Mouse (Mus musculus): ENCODE data around the gene Pef1. TPM values are rescaled to one million over a fixed set of nuclear protein-coding genes. Genes with fewer than 3 reads are reported as not detected.

Pef1 gene
- polyA plus RNA-seq, 1 experiment from 2014 or later, result 72.0 TPM

DNA sequence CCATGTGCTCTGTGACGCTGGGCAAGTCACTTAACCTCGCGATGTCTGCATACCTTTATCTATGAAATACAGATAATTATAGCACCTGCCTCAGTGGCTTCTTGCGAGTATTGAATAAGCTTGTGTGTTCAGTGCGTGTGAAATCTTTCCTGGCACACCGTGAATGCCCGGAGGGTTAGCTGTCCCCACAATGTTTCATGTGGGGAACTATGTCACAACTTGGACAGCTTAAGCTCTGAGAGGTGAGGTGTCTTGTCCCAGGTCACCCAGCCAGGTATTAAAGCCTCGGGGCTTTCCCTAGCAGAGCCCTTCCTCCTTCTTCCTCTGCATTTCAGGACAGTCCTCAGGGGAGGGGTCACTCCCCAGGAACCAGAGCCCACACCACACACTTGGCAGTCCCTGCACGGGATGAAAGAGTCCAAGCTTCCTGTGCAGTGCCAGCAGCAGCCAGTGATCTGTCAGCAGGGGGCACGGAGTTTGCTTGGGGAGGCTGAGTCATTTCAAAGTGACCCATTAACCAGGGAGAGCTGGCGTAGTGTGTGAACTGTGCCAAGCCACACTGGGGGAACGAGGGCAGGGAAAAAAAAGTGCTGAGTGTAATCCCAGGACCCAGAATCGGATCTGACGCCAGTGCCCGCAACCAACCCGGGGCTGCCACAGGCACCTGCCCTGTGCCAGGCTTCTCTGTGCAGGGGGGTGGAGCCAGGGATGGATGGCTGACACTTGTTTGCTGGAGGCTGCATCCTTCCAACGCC lies 27.4 kb upstream of the Pef1 start:
- WGBS, result 68% methylated on average over 17 of the region's 17 CpGs

DNA sequence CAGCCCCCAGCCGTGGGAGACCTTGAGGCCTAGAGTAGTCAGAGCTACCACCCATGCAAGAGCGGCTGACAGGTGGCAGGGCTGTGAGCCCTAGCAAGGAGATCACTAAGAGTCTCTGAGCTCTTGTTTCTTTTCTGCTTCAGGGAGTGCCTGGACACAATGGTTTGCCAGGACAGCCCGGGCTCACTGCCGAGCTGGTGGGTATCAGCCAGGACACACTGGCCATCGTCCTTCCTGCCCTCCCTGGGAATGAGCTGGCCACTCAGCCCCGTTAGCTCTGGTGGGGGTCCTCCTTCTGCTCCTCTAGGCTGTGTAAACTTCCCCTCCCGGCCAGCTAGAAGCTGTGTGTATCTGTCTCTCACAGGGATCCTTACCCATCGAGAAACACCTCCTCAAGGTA lies 25.5 kb upstream of the Pef1 start:
- Histone ChIP-seq H3K27me3 (peaks cover 21% of the 10 kb centered on the region; the same call in 1 of the 2 replicates), H3K27ac (no peak overlapping the region), H3K4me2 (replicated peaks) (no peak overlapping the region), H3K4me1 (replicated peaks) (peaks cover 31% of the 10 kb centered on the region), H3K9ac (replicated peaks) (no peak overlapping the region), H3K4me3 (replicated peaks) (no peak overlapping the region), H3K9me3 (no peaks in the 10 kb centered on the region), H3K36me3 (no peaks in the 10 kb centered on the region)
- no peak for ATAC-seq
- 45% methylated on average over 8 of the region's 8 CpGs for WGBS

More for the DNA sequence above, 27.4 kb upstream of the Pef1 start:
- Histone ChIP-seq H3K27me3 (peaks cover 21% of the 10 kb centered on the region; the same call in 1 of the 2 replicates), H3K27ac (no peak overlapping the region), H3K4me2 (replicated peaks) (no peak overlapping the region), H3K4me3 (replicated peaks) (no peak overlapping the region), H3K4me1 (replicated peaks) (peaks cover 24% of the 10 kb centered on the region), H3K36me3 (no peaks in the 10 kb centered on the region), H3K9me3 (no peaks in the 10 kb centered on the region), H3K9ac (replicated peaks) (no peak overlapping the region)
- ATAC-seq, result no peak

DNA sequence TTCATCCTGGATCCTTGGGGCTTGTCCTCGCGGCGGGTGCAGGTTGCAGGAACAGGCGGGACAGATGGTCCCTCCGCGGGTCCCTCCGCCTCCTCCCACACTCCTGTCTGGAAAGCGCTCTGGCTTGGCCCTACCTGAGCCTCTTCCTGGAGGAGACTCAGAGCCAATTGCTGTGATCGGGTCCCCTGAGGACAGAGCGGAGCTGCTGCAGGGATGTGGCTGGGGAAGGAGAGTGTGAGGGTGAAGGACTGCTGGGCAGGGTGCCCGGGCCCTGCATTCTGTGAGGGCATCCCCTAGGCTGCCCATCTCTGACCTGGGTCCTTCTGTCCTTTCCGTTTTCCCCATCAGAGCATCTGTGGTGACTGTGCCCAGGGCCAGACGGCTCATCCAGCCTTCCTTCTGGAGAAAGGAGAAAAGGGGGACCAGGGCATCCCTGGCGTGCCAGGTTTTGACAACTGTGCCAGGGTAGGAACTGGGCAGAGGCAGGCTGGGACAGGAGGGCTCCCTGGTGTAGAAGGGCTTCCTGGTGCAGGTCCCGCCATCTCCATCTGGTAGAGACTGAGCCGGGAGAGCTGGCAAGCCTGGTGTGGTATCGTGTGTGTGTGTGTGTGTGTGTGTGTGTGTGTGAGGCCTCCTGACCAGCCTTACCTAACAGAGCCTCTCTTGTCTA lies 23.4 kb upstream of the Pef1 start:
- no peak overlapping the region for H3K27ac ChIP-seq
- peaks cover 37% of the 10 kb centered on the region for H3K4me1 ChIP-seq (replicated peaks)

DNA sequence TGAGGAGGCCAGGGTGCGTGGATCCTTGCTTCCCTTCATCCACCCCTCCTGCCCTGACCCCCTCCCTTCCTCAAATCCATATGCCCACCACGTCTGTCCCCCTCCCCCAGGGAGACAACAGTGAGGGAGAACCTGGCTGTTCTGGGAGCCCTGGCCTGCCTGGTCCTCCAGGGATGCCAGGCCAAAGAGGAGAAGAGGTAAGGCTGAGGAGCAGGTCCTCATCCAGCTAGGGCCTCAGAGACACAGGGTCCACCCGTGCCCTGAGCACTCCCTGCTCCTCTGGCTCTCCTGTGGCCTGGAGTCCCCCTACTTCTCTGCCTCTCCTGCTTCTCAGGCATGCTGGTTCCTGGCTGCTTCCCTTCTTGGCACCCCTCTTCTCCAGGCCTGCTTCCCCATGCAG lies 22.8 kb upstream of the Pef1 start:
- H3K4me1 ChIP-seq (replicated peaks), result peaks cover 42% of the 10 kb centered on the region
- H3K27ac ChIP-seq, result no peak overlapping the region
- no peak overlapping the region for H3K9ac ChIP-seq (replicated peaks)
- no peak overlapping the region for H3K4me2 ChIP-seq (replicated peaks)
- no peak for ATAC-seq
- H3K36me3 ChIP-seq, result no peaks in the 10 kb centered on the region
- WGBS, result 67% methylated on average over 3 of the region's 3 CpGs
- no peaks in the 10 kb centered on the region for H3K9me3 ChIP-seq
- peaks cover 21% of the 10 kb centered on the region for H3K27me3 ChIP-seq
- no peak overlapping the region for H3K4me3 ChIP-seq (replicated peaks)

More for the DNA sequence above, 23.4 kb upstream of the Pef1 start:
- no peaks in the 10 kb centered on the region for H3K9me3 ChIP-seq
- H3K4me2 ChIP-seq (replicated peaks), result no peak overlapping the region
- 60% methylated on average over 17 of the region's 17 CpGs for WGBS
- no peak for ATAC-seq
- H3K27me3 ChIP-seq, result peaks cover 21% of the 10 kb centered on the region
- H3K36me3 ChIP-seq, result no peaks in the 10 kb centered on the region
- H3K4me3 ChIP-seq (replicated peaks), result no peak overlapping the region
- no peak overlapping the region for H3K9ac ChIP-seq (replicated peaks)

DNA sequence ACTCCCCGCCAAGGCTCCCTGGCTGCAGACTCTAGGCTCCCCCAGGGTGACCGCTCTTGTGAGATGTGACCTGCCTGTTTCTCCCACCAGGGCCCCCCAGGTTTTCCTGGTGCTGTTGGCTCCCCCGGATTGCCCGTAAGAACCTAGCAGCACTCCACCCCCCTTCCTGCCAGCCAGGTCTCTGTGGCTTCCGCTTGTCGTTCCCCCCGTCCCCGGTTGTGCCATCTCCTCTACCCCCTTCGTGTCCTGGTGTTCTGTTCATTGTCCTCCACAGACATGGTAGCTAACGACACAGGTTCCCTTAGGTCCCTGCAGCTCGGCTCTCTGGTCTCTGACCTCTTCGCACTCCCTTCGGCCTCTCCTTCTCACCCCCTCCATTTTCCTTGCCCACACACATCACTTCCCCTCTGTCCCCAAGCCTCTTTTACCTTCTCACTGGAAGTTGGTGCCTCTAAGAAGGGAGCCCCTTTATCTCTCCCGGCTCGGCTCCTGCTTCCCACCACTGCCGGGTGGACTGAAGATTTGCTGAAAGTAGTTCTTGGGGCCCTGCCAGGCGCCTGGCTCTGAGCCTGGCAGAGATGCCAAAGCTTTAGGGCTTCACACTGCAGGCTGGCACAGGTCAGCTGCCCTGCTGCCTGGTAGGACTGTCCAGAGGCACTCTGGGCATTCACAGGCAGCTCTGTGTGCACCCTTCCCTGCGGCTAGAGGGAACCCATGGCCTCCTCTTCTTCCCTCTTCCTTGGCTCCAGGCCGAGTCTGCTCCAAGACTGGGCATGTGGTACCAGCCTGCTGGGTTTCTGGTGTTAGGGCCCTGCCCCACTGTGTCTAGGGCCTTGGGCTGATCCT lies 20.8 kb upstream of the Pef1 start:
- H3K27ac ChIP-seq, result no peak overlapping the region

DNA sequence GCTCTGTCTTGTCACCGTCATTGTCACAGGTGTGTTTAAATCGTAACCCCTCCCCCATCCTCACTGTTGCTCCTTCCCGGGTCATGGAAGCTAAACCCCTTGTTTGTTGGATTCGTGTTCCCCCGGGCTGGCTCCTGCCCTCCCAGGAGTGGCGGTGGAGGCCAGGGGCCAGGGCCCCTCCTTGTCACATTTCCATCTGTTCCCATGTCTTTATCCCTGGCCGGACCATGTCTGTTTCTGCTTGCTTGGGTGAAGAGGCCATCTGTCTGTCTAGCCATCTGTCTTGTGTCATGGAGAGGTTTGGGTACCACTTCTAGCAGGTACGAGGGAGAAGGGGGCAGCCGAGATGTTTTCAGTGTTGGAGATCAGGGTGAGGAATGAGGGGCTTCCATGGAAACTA lies 20.1 kb upstream of the Pef1 start:
- ATAC-seq, result no peak
- H3K9ac ChIP-seq (replicated peaks), result 0 out of 2 replicates have a peak overlapping the region, but pooled peaks have one; percentile 8
- no peaks in the 10 kb centered on the region for H3K9me3 ChIP-seq
- no peak overlapping the region for H3K4me2 ChIP-seq (replicated peaks)
- WGBS, result 51% methylated on average over 9 of the region's 9 CpGs
- H3K36me3 ChIP-seq, result no peaks in the 10 kb centered on the region
- H3K27ac ChIP-seq, result no peak overlapping the region
- H3K4me3 ChIP-seq (replicated peaks), result no peak overlapping the region
- H3K27me3 ChIP-seq, result peaks cover 12% of the 10 kb centered on the region
- peaks cover 34% of the 10 kb centered on the region for H3K4me1 ChIP-seq (replicated peaks)

More for the DNA sequence above, 20.8 kb upstream of the Pef1 start:
- ATAC-seq, result peak; percentile 32
- H3K27me3 ChIP-seq, result peaks cover 17% of the 10 kb centered on the region
- H3K4me3 ChIP-seq (replicated peaks), result no peak overlapping the region
- H3K4me2 ChIP-seq (replicated peaks), result no peak overlapping the region
- no peak overlapping the region for H3K9ac ChIP-seq (replicated peaks)
- H3K4me1 ChIP-seq (replicated peaks), result peaks cover 36% of the 10 kb centered on the region
- H3K36me3 ChIP-seq, result no peaks in the 10 kb centered on the region
- WGBS, result 78% methylated on average over 19 of the region's 19 CpGs
- H3K9me3 ChIP-seq, result no peaks in the 10 kb centered on the region

DNA sequence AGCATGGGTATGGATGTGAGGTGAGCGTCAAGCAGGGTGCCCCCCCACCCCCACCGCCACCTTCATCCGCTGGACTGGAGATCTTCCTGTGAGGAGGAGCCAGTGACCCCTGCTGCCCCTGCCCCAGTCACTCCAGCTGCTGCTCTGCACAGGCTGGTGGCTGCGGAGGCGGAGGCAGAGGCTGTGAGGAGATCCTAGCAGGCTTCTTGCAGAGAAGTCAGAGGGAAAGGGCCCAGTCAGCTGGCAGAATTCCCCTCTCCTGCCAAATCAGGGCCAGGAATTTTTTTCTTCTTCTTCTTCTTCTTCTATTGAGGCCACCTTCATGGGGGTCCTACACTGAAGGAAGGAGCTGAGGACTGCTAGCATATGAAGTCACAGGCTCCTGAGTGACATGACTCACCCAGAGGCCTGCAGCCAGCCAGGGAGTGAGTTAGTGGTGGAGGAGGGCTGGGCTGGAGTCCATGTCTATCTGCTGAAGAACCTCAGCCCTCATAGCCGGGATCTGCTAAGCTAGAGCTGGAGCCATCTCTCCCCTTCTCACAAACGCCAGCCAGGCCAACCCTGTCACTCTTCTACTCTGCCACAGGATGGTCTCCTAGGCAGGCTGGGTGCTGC lies 17.9 kb upstream of the Pef1 start:
- Histone ChIP-seq H3K4me1 (replicated peaks) (peaks cover 27% of the 10 kb centered on the region), H3K4me3 (replicated peaks) (no peak overlapping the region), H3K9ac (replicated peaks) (no peak overlapping the region), H3K27me3 (peaks cover 17% of the 10 kb centered on the region), H3K27ac (no peak overlapping the region), H3K9me3 (no peaks in the 10 kb centered on the region), H3K4me2 (replicated peaks) (no peak overlapping the region), H3K36me3 (no peaks in the 10 kb centered on the region)
- WGBS, result 35% methylated on average over 7 of the region's 7 CpGs
- ATAC-seq, result no peak

DNA sequence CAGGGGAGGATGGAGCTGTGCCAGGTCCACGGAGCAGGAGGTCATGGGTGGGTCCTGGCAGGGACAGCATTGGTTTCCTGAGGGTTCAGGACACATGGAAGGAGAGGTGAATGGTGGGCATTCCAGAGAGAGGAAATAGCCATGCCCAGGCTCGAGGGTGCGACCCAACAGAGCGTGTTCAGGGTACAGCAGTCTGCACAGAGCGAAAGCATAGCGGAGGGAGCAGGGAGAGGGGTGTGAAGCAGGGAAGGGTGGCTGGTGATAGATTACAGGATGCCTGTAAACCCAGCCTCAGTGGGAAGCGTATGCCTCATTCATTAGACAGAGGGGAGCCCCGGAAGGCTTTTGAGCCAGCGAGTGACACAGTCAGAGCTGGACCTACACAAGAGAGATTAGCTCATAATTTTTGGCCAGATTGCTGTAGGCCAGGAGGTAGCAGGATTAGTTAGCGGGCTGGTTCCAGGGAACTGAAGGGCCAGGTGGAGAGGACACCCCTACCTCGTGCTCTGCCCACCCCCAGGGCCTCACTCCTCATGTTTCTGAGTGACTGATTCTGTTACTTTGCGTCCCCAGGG lies 17.0 kb upstream of the Pef1 start:
- no peak overlapping the region for H3K9ac ChIP-seq (replicated peaks)
- WGBS, result 68% methylated on average over 12 of the region's 12 CpGs
- H3K4me3 ChIP-seq (replicated peaks), result no peak overlapping the region
- no peak for ATAC-seq
- peaks cover 27% of the 10 kb centered on the region for H3K4me1 ChIP-seq (replicated peaks)
- H3K4me2 ChIP-seq (replicated peaks), result no peak overlapping the region
- H3K27ac ChIP-seq, result no peak overlapping the region
- H3K9me3 ChIP-seq, result no peaks in the 10 kb centered on the region
- H3K27me3 ChIP-seq, result peaks cover 20% of the 10 kb centered on the region
- no peaks in the 10 kb centered on the region for H3K36me3 ChIP-seq

DNA sequence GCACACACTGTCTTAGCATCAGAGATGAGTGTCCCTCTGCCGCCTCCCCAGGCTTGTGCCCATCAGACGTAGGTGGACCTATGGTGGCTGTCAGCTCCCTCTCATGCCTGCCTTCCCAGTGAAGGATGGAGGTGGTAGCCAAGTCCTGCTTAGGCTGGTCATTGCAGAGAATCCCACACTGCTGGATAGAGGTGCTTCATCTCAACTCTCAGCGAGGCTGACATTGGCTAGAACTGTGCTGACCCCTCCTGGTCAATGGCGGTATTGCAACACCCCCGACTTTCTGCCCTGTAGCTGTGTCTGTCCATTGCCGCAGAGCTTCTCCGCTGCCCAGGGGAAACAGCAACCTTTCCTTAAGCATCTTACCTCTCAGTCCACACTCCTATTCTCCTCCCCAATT lies 15.1 kb upstream of the Pef1 start:
- H3K4me2 ChIP-seq (replicated peaks), result no peak overlapping the region
- no peak overlapping the region for H3K27ac ChIP-seq
- ATAC-seq, result peak; percentile 79
- 11% methylated on average over 7 of the region's 7 CpGs for WGBS
- no peak overlapping the region for H3K9ac ChIP-seq (replicated peaks)
- H3K36me3 ChIP-seq, result no peaks in the 10 kb centered on the region
- H3K9me3 ChIP-seq, result no peaks in the 10 kb centered on the region
- no peak overlapping the region for H3K4me3 ChIP-seq (replicated peaks)
- H3K4me1 ChIP-seq (replicated peaks), result peaks cover 16% of the 10 kb centered on the region
- peaks cover 27% of the 10 kb centered on the region for H3K27me3 ChIP-seq

DNA sequence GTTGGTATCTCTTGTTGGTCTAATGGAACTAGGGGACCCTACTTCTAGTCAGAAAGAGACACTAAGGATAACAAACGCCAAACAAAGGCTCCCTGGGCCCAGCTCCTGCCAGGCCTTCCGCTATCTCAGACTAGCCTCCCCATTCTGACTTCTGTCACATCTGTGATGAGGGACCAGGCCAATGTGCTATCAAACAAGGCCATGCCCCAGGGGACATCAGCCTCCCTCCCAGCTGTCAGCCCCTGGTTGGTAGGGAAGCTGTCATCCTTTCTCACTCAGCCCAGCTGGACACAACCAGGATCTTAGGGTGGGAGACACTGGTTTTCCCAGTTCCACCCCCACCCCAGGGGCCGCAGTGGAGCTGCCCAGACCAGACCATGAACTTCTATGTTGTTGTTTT lies 7.2 kb upstream of the Pef1 start:
- Histone ChIP-seq H3K4me1 (replicated peaks) (peaks cover 25% of the 10 kb centered on the region), H3K4me3 (replicated peaks) (no peak overlapping the region), H3K36me3 (no peaks in the 10 kb centered on the region), H3K27me3 (peaks cover 14% of the 10 kb centered on the region; the same call in 1 of the 2 replicates), H3K9ac (replicated peaks) (no peak overlapping the region), H3K9me3 (no peaks in the 10 kb centered on the region), H3K27ac (no peak overlapping the region), H3K4me2 (replicated peaks) (no peak overlapping the region)
- 29% methylated on average over 3 of the region's 3 CpGs for WGBS
- no peak for ATAC-seq

DNA sequence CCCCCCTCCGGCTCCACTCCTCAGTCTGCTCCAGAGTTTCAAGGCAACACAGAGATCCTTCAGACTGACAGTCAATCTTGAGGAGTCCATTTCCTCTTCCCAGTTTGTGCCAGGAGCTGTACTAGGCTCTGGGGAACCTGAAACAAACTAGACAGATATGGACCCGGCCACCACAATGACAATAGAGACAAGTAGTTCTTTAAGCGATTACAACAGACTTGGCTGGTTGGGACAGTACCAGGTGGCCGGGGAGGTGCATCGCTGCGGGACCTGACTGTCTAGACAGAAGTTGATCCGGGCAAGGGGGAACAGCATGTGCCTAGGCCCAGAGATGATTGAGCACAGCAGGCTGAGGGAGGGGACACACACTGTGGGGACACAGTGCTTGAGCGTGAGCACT lies 1.2 kb upstream of the Pef1 start:
- H3K27ac ChIP-seq, result no peak overlapping the region
- H3K9me3 ChIP-seq, result no peaks in the 10 kb centered on the region
- no peaks in the 10 kb centered on the region for H3K36me3 ChIP-seq
- H3K4me3 ChIP-seq (replicated peaks), result no peak overlapping the region
- H3K9ac ChIP-seq (replicated peaks), result no peak overlapping the region
- peaks cover 26% of the 10 kb centered on the region for H3K4me1 ChIP-seq (replicated peaks)
- no peak overlapping the region for H3K4me2 ChIP-seq (replicated peaks)
- no peaks in the 10 kb centered on the region for H3K27me3 ChIP-seq
- ATAC-seq, result no peak
- WGBS, result 35% methylated on average over 8 of the region's 8 CpGs
